Mouse (Mus musculus) spleen, adult 2 months (tissue): Measurements from ENCODE around the gene Pdss2.

Experiments
- CTCF ChIP-seq: fragments of 200-500 bp; IDR thresholded peaks from 2 replicates; pipeline ENCODE4 v1.5.1; 2011; ENCODE audit warnings: mild to moderate bottlenecking, inconsistent platforms; ENCODE audit not compliant: insufficient read depth, insufficient read length, insufficient replicate concordance; ENCODE audit errors: extremely low read depth
- POLR2A ChIP-seq: fragments of 200-500 bp; IDR thresholded peaks from 2 replicates; pipeline ENCODE4 v1.6.1; 2011; ENCODE audit warnings: low read depth, low read length, inconsistent platforms

- TF ChIP-seq CTCF, result no peak
- no peak for TF ChIP-seq POLR2A
These were observed 93.9 kb downstream of the Pdss2 start for GRCm38 (mm10) chr10:43315228-43315627.
